Mouse (Mus musculus) kidney, adult 8-10 months (tissue): Measurements from ENCODE around the gene Zfp956.
A peak's percentile ranks its signal among the peaks of the same experiment; 100 is the strongest.
"Not testable (repeated sequence)": the region's sequence is repeated elsewhere in the genome, so short reads cannot be mapped to it uniquely, and the experiment has no call there.

ENCODE experiments used
- DNase-seq, 2 experiments: peaks; one replicate each; pipeline ENCODE4 v3.0.0; 2022

The Zfp956 gene

DNA sequence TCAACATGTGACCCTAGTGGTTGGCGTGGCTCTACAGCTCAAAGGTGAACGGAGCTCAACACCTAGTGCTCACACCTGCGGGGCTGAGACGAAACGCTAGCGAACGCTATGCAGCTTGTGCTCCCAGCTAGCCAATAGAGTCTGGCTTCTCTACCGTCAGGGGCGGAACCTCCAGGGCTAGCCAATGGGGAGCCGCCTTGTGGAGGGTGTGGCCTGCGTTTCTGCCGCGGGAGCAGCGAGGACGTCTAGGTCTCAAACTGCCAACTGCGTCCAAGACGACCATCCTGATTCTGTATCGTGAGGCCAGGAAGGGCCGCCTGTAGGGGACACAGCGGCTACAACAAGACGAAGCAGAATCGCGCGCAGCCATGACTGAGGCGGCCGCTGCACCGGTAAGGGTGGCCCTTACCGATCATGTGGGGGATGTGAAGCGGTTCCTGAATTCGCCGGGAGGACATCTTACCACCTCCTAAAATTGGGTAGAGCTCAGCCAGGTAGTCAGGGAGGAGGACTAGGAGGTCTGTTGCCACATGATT lies at the start of gene Zfp956:
Gene Zfp956 (plus strand): TSS at position 200 of the 536 bp plus-strand sequence.
- peak; percentile 95 to 96 for DNase-seq

DNA sequence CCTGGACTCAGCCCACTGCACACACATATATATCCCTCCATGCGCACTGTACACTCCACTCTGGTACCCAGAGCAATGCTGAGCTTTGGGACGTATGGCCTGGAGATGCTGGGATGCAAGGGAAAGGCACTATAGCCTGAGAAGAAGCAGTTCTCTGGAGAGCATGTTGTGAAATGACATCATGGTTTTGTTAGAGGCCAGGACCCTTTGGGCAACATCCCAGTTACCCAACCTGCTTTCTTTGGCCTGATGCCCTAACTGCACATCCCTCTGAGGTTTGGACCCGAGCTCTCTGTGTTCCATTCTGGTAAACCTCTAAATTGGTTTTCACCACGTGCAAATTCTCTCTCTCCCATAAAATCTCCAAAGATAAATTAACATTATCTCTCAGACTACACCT lies 49.6 kb upstream of the Zfp956 start:
- DNase-seq = no peak

DNA sequence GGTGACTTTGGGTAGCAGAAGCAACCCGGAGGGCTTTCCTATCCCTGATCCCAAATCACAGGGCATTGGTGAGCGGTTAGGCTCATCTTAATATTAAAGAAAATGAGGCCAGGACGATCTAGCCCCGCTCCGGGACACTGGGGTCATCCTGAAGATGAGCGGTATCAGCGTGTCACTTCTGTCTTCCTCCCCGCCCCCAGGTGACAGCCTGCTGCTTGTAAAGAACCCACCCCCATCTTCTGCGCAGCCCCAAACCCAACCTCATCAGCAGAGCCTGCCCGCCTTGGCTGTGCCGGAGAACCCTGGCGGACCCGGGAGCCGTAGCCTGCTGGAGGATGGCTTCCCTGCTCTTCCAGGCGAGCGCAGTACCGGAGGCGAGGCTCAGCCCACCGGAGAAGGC lies 48.8 kb upstream of the Zfp956 start:
- no peak for DNase-seq

DNA sequence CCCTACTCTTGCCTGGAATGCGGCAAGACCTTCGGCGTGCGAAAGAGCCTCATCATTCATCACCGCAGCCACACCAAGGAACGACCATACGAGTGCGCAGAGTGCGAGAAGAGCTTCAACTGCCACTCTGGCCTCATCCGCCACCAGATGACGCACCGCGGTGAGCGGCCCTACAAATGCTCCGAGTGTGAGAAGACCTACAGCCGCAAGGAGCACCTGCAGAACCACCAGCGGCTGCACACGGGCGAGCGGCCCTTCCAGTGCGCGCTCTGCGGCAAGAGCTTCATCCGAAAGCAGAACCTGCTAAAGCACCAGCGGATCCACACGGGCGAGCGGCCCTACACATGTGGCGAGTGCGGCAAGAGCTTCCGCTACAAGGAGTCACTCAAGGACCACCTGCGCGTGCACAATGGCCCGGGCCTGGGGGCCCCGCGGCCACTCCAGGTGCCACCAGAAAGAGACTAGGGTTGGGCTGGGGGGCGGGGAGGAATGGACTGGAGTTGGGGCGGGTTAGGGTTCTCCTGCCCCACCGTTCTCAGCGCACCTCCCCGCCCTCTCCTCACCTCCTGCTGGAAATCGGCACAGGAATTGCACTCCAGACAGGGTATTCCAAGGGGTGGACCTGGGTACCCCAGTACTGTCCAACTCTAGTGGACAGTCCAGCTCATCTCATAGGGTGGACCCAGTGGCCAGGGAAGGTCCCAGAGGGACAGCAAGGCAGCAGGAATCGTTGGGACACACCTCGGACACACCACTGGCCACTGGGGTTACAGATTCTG lies 48.1 kb upstream of the Zfp956 start:
- no peak for DNase-seq

DNA sequence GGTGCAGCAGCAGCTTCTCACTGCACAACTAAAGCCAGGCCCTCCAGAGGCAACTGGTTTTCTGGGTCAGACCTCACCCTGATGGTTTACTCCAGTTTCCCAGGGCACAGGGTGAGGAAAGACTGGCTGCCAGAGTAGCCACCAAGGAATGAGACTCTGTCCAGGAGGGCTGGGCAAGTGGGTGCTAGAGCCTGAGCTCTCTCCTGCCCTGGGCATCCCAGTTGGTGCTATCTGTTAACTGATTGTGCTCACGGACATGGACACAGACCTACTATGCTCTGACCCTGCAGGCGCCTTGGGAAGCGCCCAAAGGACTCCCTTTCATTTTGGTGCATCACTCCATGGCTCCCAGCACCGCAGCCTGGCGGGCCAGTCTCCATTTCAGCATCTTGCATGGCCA lies 46.9 kb upstream of the Zfp956 start:
- no peak for DNase-seq

DNA sequence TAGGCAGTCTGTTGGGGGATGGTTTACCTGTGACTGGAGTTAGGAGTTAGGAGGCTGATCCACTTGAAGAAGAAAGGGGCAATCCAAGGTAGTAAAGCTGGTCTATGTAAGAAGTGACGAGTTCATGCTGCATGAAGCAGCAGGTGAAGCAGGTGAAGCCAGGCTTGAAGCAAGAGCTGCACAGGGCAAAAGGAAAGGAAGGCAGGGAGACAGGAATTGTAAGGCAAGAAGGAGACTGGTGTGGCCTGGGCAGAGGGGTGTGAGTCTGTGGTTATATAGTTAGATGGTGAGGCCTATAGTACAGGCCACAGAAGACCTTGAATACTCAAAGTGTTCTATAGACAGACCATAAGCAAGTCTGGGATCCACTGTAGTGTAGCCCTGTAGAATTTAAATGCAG lies 44.2 kb upstream of the Zfp956 start:
- no peak for DNase-seq

DNA sequence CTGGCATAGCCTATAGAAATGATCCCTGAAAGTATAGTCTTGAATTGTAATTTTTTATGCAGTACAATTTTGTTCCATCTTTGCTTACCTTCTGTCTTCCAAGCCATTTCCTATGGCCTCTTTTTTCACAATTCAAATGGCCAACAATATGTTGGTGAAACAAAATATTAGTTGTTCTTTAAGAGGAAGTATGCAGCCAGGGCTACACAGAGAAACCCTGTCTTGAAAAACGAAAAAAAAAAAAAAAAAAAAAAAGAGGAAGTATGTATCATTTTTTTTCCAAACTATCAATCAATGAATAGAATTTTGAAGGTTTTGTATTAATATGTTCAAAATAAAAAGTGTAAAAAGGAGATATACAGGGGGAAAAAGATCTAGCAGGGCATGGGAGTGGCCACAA lies 41.5 kb upstream of the Zfp956 start:
- DNase-seq = no peak

DNA sequence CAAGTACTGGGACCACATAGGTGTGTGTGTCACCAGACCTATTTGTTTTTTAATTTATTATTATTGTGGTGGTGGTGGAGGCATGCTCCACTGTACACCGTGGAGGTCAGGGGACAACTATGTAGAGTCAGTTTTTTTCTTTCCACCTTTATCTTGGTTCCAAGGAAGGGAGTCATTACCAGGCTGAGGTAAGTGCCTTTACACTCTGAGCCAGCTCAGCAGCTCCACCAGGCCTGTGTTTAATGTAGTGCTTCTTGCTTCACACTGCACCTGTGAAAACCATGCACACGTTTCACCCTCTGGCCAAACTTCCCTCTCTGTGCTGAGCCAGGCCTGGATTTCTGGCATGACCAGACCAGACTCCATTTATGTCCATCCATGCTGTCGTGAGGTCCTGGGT lies 40.2 kb upstream of the Zfp956 start:
- DNase-seq = no peak

DNA sequence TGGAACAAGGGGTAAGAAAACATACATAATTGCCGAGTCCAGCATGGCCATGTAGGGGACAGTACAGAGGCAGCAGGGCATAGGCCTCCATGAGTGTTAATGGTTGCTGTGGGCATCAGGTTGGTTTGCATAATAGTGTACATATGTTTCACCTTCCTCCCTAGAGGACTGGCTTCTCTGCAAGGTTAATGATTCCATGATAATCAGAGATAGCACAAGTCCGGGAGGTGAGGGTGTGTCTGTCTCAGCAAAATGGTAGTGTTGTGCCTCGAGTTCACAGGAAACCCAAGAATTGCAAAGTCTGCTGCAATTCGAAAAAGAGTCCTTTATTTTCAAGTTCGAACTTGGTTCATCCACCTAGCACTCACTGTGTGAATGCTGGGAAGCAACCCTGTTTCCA lies 36.1 kb upstream of the Zfp956 start:
- DNase-seq = no peak

DNA sequence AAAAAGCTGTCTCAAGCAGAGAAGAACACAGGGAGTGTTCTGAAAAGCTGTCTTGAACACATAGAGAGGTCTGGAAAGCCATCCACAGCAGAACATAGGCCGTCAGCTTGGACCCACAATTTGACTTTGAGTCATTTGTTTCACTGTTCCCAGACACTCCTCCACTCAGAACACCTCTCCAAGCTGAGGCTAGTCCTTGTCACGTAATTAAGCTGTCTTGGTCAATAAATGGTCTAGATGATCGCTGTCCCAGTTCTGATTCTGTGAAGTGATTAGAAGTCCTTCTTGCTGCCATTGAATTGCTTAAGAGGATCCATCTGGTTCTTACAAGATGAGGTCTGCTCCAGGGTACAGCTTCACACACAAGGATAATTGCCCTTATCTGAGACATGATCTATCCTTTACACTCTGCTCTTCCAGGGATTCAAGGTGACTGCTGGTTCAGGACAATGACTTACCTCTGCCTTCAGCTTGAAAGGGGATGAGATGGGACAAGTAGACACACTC lies 34.4 kb upstream of the Zfp956 start:
- no peak for DNase-seq

DNA sequence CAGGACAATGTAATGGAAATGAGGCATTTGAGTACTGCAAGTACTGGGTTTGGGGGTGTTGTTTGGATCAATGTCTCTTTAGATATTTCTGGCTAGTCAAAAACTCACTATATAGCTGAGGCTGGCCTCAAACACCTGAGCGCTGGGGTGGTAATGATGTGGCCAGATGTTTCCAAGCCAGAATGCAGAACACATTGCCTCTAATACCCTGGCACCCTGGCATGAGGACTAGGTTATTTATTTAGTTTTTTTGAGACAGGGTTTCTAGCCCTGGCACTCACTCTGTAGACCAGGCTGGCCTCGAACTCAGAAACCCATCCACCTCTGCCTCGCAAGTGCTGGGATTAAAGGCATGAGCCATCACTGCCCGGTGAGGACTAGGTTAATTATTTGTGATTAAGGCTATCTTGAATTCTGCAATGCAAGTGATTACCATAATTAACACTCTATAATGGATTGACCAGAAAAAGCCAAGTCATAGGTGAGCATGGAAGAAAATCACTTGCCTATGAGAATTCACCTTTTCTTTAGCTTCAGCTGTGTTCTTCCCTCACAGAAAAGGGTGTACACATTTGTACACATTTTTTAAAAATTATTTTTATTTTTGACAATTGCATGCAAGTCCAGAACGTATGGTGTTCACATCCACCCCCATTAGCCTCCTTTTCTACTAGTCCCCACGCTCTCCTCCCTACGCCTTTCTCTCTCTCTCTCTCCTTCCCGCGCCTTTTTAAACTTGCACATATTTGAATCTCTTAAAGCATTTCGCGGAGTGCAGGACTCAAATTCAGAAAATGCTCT lies 33.3 kb upstream of the Zfp956 start:
- no peak for DNase-seq

DNA sequence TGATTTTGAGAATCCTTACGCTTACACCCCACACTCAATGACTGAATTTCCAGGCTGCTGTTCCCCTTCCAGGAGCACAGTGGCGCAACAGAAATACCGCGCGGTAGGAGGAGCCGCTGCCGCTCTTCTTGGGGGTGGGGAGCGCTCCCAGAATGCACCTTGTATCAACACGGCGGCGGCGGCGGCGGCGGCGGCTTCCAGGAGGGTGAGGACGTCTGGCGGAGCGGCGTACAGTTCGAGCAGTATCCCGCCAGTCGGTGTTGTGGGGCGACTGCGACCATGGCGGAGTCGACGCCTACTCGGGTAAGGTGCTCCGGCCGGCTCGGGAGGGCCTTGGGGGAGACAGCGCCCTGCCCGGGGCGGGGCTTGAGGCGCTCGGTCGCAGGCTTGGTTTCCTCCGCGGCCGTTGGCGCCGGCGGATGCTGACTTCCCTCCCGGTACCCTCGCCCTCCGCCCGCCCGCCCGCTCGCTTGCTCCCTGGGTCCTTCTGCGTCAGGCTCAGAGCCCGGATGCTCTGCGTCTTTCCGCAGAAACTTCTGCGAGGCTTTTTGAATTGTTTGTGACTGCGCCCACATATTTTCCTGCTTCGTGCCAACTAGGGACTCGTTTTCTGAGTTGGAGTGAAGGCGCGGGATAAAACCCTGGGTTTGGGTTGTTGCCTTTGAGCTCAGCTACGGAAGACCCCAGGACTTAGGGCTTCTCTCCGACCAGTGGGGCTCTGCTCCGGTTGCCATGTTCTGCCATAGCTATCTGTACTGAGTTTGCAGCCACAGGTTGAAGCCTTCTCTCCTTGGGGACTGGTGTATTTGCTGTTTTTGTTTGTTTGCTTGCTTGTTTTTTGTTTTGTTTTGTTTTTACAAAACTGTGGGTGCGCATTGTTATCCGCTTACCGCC lies 32.5 kb upstream of the Zfp956 start, which contains the start of gene Zfp212:
Gene Zfp212 (plus strand): TSS at position 30 of the 894 bp plus-strand sequence.
- DNase-seq = peak; percentile 84 to 89

DNA sequence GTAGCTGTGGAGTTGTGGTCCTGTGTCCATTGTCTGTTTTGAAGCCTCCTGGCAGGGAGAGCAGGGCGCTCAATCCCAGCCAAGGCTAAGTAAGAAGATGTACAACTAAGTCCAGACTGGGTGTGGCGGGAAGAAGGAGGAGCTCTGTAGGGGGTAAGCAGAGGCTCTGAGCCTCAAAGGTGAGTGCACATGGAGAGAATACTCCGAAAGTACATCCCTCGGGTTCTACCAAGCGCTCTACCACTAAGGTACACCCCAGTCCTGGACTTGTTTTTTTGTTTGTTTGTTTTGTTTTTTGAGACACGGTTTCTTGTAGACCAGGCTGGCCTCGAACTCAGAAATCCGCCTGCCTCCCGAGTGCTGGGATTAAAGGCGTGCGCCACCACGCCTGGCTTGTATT lies 10.7 kb upstream of the Zfp956 start:
- DNase-seq = no peak

DNA sequence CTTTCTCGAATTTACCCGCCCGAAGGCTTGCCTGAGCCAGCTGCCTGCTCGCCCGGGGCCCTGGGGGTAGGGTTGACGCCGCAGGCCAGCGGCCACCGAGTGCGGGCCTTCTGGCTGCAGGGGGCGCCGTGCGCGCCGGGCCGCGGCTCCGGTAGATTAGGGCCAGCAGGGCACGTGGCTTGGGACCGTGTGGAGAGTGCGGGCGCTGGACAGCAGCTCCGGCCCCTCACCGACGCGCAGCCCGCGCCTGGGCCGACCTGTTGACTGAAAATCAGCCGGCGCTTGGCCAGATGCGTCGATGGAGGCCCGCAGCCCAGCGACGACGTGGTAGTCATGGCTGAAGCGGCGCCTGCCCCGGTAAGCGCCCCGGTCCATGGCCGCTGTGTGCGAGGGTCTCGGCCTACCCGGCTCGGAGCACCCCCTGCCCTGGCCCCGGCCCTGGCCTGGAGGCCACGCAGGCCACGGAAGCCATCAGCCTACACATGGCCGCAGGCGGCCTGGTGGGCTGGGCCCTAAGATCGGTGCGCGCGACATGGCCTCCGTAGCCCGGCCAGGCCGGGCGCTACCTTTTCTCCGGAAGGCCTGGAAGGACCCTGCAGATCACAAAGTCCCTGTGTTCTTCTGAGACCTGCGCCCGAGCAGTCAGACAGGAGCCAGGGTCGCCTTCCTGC lies 10.0 kb upstream of the Zfp956 start:
- DNase-seq = peak; percentile 32 to 61

DNA sequence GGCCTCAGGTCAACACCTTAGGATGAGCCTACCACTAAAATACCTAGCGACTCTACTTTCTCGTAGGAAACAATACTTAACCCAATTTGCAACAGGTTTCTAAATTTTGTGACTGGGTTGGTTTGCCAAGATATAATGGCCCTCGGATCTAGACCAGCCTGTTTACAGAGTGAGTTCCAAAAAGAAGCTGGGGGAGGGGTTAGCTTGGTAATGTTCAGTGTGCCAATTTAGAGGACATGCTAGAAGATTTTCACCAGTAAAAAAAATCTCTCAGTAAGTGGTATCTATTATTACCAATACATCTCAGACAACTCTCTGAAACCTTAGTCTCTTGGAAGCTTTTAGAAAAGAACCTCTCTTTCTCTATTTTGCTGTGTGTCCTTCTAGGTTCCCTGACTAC lies 9.5 kb upstream of the Zfp956 start:
- no peak for DNase-seq

DNA sequence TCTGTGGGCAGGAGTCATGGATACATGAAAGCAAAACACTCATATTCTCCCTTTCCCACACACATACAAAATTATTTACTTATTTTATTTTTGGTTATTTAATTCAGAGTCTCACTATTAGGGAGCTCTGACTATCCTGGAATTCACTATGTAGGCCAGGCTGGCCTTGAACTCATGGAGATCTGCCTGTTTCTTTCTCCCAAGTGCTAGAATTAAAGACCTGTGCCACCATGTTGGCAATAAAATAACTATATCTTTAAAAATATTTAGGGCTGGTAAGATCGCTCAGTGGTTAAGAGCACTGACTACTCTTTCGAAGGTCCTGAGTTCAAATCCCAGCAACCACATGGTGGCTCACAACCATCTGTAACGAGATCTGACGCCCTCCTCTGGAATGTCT lies 5.8 kb upstream of the Zfp956 start:
- DNase-seq = no peak

DNA sequence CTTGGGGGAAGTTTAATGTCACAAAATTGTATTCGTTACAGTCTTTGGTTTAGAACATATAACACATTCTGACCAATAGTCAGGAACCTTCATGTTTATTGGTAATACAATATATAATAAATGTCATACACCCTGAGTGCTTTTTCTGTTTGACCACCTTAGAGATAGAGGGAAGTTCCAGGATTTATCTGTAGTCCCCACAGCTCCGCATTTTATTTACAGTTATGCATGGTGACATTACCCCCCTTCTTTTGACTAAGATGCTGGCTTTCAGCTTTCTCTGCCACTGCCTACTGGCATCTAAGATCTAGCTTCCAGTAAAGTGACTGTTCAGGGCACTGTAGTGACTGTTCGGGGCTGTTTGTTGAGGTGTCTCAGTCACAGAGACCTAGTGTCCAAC lies 1.2 kb downstream of the Zfp956 start:
- DNase-seq = no peak

DNA sequence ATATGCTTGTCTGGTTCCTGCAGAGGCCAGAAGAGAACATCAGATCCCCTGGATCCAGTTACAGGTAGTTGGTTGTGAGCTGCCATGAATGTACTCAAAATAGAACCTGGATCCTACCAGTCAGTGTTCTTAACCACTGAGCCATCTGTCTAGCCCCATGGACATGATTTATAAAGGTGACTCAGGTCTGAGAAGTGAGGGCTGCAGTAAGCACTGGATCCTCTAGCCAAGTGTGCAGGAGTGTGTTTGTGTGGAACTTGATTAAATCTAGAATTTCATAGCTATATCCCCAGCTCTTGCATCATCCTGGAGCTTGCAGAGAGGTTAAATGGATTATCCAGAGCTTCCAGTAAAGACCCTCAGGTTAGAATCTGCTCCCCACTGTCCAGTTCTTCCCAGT lies 4.6 kb downstream of the Zfp956 start:
- no peak for DNase-seq

DNA sequence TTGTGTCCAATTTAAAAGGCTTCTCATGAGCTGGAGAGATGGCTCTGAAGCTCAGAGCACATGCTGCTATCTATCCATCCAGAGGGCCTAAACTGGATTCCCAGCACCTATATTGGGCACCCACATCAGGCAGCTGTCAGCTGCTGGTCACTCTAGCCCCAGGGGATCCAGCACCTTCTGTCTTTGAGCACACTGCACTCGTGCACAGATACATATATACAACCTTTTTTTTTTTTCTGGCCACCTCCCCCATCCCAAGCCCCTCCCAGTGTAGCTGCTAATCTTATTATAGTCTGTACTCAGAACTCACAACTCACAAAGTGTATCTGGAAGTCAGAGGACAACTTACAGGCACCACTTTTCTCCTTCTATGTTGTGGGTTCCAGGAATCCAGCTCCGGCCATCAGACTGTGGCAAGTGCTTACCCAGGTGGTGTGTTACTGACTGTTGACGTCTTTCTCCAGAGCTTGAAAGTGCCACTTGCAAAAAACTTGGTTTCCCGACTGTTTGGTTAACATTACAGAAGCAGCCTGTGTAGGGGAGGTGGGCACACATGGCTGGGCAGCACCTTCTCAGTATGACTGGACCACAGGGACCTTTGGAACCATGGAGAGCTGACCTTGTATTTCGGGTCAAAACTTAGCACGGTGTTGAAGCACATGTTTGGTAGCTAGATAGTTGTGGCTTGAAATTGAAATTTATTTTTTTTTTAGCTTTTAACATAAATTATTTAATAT lies 7.7 kb downstream of the Zfp956 start:
- DNase-seq = no peak

DNA sequence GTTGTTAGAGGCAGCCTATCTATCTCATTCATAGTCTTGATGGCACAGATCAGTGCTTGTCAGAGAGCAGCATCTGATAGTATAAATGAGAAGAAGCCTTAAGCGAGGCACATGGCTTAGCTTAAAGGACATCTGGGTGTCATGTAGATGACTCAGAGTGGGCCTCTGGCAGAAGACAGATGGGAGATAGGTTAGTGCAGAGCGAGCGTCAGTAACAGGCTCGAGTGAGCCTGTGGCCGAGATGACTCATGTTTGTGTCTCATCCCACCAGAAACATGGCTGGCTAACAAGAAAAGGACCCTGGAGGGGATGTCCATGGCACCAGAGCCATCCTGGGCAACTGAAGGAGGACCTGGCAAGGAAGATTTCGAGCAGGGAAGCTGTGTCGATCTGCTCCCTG lies 9.9 kb downstream of the Zfp956 start:
- no peak for DNase-seq

DNA sequence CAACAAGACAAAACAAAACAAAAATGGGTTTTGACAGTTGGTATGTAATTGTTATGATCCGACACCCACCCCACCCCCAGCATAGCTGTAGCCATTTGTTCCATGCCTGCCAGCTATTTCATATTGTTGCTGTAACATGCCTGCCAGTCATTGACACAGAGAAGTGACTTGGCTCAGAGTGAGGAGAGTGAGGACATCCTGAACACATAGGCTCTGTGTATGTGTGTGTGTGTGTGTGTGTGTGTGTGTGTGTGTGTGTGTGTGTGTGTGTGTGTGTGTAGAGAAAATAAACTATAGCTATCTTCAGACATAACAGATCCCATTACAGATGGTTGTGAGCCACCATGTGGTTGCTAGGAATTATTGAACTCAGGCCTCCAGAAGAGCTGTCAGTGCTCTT lies 15.0 kb downstream of the Zfp956 start:
- not testable (repeated sequence) for DNase-seq
